Mouse (Mus musculus) neutrophil, adult 5-6 weeks (primary cell): ENCODE results near the gene Wfdc13. TPM values are rescaled to one million over a fixed set of nuclear protein-coding genes. Genes with fewer than 3 reads are reported as not detected.
"Not testable (repeated sequence)": the region's sequence is repeated elsewhere in the genome, so short reads cannot be mapped to it uniquely, and the experiment has no call there.

ENCODE experiments used
- ATAC-seq: fragments of 151-379, 151-347 bp; 2 replicates; pipeline ENCODE4 v1.8.0; 2017; ENCODE audit warnings: mild to moderate bottlenecking, moderate TSS enrichment; ENCODE audit not compliant: insufficient number of reproducible peaks, poor library complexity, low FRiP score, severe bottlenecking; ENCODE audit errors: extremely low read depth
- total RNA-seq: library from RNA; stranded (forward); fragments of 200-1000 nt; gene quantifications from 2 replicates; pipeline ENCODE4 v1.2.3, GENCODE M21; 2017

The Wfdc13 gene
- total RNA-seq, 1 experiment from 2014 or later: not detected

DNA sequence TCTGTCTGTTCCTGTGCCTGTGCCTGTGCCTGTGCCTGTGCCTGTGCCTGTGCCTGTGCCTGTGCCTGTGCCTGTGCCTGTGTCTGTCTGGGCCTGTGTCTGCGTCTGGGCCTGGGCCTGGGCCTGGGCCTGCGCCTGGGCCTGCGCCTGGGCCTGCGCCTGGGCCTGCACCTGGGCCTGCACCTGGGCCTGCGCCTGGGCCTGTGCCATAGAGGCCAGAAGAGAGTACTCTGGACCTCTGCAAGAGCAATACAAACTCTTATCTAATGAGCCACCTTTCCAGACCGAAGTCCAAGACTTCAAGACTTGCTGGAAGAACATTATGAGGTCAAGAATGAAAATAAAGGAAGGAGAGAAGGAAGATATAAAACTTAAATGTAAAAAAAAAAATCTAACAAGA lies 20.4 kb downstream of the Wfdc13 start:
- no peak for ATAC-seq

DNA sequence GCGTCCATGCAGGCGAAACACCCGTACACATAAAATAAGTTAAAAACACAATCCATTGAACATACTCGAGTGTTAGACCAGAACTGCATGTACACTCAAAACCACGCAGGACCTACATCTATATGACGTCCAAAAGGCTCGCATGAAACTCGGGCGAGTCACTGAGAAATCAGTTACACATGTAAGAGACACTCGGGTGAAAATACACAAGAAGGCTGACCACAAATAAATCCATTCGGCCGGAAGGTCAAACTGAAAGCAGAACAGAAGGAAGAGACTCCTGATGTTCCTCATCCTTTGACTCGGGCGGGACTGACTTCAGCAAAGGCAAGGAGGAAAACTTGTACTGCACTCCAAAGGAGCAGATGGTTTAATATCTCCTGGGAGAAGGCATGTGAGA lies 21.1 kb downstream of the Wfdc13 start:
- no peak for ATAC-seq

DNA sequence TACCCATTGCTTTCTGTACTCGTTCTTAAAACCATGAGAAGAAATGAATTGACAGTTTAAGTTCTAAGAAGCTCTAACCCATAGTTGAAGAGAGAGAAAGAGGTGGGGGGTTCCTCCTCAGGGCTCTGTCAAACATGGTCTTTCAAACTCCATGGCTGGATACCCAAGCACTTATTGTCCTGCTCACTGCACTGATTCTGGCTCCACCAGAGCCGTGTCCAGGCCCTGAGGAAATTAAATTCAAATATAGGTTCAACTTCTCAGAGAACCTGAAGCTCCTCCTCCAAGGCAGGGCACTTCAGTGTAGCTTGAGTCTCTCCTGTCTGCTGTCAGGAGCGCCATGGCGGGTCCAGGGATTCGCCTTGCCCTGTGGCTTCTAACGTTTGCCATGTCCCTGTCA lies 30.1 kb downstream of the Wfdc13 start, which contains the start of gene Spint5:
TSS of gene Spint5 (plus strand) at position 301 of the 400 bp plus-strand sequence.
- ATAC-seq: no peak

DNA sequence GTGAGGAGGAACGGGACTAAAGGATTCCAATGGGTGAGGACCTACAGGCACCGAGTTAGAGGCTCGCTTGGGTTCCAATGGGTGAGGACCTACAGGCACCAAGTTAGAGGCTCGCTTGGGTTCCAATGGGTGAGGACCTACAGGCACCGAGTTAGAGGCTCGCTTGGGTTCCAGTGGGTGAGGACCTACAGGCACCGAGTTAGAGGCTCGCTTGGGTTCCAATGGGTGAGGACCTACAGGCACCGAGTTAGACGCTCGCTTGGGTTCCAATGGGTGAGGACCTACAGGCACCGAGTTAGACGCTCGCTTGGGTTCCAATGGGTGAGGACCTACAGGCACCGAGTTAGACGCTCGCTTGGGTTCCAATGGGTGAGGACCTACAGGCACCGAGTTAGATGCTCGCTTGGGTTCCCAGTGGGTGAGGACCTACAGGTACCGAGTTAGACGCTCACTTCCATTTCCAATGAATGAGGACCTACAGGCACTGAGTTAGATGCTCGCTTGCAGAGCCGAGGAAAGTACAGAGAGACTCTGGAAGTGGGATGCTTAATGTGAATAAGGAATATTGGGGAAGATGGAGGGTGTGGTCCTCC lies 31.4 kb downstream of the Wfdc13 start:
- not testable (repeated sequence) for ATAC-seq

DNA sequence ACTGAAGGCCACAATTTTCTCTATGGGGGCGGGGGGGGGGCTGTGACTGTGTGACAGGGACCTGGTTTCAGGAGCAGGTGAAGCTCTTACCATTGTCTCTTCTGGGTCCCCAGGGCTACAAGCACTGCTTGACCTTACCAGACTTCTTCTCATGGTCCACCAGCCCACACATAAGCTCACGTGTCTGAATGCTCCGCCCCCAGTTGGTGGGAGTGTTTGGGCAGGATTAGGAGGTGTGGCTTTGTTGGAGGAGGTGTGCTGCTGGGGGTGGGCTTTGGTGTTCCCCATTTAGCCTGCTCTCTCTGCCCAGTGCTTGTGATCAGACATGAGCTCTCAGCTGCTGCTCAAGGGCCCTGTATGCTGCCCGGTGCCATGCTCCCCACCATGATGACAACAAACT lies 38.4 kb downstream of the Wfdc13 start:
- no peak for ATAC-seq

DNA sequence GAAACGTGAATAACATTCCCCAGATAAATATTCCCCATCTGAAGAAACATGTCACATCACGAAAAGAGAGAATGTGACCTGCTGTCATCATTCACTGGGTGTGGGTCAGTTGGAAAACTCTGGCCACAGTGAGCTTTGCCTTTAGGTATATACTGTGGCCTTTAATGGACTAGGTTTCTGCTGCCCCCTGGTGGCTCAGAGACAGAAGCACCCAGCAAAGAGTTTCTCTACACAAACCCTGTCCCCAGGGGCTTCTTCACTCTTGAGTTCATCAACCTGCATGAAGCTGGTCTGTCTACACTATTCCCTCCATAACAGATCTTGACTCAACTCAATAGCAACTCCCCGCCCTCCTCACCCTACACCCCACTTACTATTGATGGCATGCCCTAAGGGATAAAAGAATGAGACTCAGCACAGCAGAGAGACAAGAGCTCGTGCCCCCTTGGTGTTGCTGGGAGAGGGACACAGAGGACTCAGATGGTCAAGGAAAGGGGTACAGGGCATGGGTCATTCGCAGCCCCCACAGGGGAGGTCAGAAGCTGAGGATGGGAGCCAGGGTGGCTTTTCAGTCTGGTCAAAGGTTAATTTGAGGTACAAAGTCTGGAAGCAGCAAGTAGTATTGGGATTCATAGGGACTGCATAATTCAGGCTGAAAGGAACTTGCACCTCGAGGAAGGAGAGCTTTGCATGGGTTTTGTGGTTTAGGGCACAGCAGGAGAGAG lies 41.1 kb downstream of the Wfdc13 start:
- peak; percentile 84 for ATAC-seq

DNA sequence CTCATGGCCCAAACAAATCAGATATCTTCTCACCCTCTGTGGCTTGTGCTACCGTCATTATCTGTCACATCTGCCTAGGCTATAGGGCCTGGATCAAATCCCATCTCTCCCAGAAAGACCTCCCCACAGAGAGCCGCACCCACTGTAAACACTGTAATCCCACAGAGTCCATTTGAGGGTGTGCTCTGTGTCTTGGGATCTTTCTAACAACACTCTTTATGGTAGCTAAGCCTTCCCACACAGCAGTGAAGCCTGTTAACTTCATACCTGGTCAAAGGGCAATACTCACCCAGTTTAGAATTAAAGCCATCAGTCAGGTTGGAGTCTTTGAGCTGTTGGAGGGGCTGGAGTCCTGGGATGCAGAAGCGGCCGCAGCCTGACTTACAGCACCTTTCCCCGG lies 46.8 kb downstream of the Wfdc13 start:
- ATAC-seq: no peak

DNA sequence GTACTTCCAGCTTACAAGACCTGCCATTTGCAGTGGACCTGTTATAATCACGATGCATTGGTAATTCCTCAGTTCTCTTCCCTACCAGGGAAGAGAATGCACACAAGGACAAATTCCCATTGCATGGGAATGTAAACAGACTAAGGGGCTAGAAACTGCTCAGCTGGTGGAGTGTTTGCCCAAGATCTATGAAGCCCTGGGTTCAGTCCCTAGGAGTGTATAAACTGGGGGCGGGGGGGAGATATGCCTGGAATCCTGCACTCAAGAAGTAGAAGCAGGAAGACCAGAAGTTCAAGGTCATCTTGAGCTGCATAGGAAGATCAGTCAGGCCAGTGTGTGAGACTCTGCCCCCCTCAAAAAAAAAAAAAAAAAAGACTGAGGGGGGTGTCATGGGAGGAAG lies 48.4 kb downstream of the Wfdc13 start:
- no peak for ATAC-seq

DNA sequence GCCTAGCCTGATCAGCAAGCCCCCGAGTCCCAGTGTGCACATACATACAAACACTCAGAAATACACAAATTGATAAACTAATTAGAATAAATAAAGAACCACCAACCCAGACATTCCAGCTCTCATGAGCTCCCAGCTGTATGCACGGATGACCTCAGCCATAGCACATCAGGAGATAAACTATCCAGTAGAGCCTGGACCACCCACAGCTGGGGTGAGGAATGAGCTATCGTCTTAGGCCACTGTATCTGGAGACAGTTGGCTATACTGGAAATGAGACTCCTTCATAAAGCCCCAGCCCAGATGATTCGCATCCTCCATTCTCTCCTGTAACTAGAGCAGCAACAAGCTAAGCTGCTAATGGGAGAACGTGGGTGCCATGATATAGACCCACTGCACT lies 49.9 kb downstream of the Wfdc13 start:
- ATAC-seq: no peak

DNA sequence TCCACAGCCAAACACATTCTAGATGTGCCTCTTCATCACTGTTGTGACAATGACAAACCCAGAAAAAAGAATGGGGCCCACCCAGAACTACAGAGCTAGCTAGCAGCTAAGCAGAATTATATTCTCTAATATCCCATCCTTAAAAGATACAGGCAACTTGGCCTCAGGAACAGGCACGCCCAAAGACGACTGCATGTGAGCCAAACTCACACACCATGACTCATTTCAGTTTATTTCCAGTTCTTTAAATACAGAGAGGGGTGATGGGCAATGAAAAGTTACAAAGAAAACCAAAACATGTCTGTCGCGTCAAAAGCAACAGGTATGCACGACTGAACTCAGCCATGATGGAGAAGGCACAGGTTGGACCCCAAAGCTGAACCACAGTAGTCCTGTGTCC lies 50.5 kb downstream of the Wfdc13 start:
- ATAC-seq: no peak

Other genes with a start within 250 kb of the Wfdc13 start
- gene Sdc4, start 241.2 kb upstream of the Wfdc13 start, total RNA-seq: 61.3 and 73.7 TPM in 2 replicates
- 26.4 and 33.5 TPM in 2 replicates for gene Sys1, start 228.1 kb upstream of the Wfdc13 start, total RNA-seq
- not detected in 2 replicates for gene Gm20458, start 224.1 kb upstream of the Wfdc13 start, total RNA-seq
- gene Trp53tg5, start 211.4 kb upstream of the Wfdc13 start, total RNA-seq: not detected in 2 replicates
- gene Dbndd2, start 199.0 kb upstream of the Wfdc13 start, total RNA-seq: 1.3 and 2.3 TPM in 2 replicates
- gene Pigt, start 187.6 kb upstream of the Wfdc13 start, total RNA-seq: 26.2 and 29.7 TPM in 2 replicates
- gene Wfdc2, start 122.7 kb upstream of the Wfdc13 start, total RNA-seq: not detected in 2 replicates
- gene Spint3, start 111.6 kb upstream of the Wfdc13 start, total RNA-seq: not detected in 2 replicates
- gene Wfdc6a, start 99.7 kb upstream of the Wfdc13 start, total RNA-seq: not detected in 2 replicates
- gene Eppin, start 91.5 kb upstream of the Wfdc13 start, total RNA-seq: not detected in 2 replicates
- gene Wfdc6b, start 71.6 kb upstream of the Wfdc13 start, total RNA-seq: not detected in 2 replicates
- gene Wfdc8, start 71.5 kb upstream of the Wfdc13 start, total RNA-seq: not detected in 2 replicates
- not detected in 2 replicates for gene Wfdc16, start 46.3 kb upstream of the Wfdc13 start, total RNA-seq
- gene Wfdc10, start 29.1 kb upstream of the Wfdc13 start, total RNA-seq: not detected in 2 replicates
- not detected in 2 replicates for gene Wfdc9, start 28.5 kb upstream of the Wfdc13 start, total RNA-seq
- gene Wfdc11, start 11.0 kb upstream of the Wfdc13 start, total RNA-seq: not detected in 2 replicates
- not detected in 2 replicates for gene Spint4, start 13.4 kb downstream of the Wfdc13 start, total RNA-seq
- gene Spint5, start 30.2 kb downstream of the Wfdc13 start, total RNA-seq: not detected in 2 replicates
- 0.58 TPM in 1 of 2 replicates, not detected in the other for gene Wfdc3, start 60.8 kb downstream of the Wfdc13 start, total RNA-seq
- gene Dnttip1, start 60.9 kb downstream of the Wfdc13 start, total RNA-seq: 20.0 and 26.7 TPM in 2 replicates
- 2.8 and 3.7 TPM in 2 replicates for gene Ube2c, start 84.8 kb downstream of the Wfdc13 start, total RNA-seq
- gene Tnnc2, start 94.9 kb downstream of the Wfdc13 start, total RNA-seq: not detected in 2 replicates
- 1.6 and 2.6 TPM in 2 replicates for gene Snx21, start 100.7 kb downstream of the Wfdc13 start, total RNA-seq
- 35.4 and 39.3 TPM in 2 replicates for gene Acot8, start 119.8 kb downstream of the Wfdc13 start, total RNA-seq
- gene Zswim3, start 120.0 kb downstream of the Wfdc13 start, total RNA-seq: 3.8 and 3.9 TPM in 2 replicates
- 1.8 and 2.9 TPM in 2 replicates for gene Zswim1, start 137.6 kb downstream of the Wfdc13 start, total RNA-seq
- gene Spata25, start 143.4 kb downstream of the Wfdc13 start, total RNA-seq: not detected in 2 replicates
- 314 and 340 TPM in 2 replicates for gene Ctsa, start 147.8 kb downstream of the Wfdc13 start, total RNA-seq
- 1.4 and 4.1 TPM in 2 replicates for gene Neurl2, start 148.3 kb downstream of the Wfdc13 start, total RNA-seq
- 8.0 and 11.2 TPM in 2 replicates for gene Pltp, start 172.6 kb downstream of the Wfdc13 start, total RNA-seq
- gene Pcif1, start 194.2 kb downstream of the Wfdc13 start, total RNA-seq: 59.3 and 66.9 TPM in 2 replicates
- 28.2 and 30.4 TPM in 2 replicates for gene Zfp335, start 226.7 kb downstream of the Wfdc13 start, total RNA-seq